Mouse (Mus musculus) MEL (cell line): ENCODE results near the gene Cttnbp2. TPM values are rescaled to one million over a fixed set of nuclear protein-coding genes. Genes with fewer than 3 reads are reported as not detected.
A peak's percentile ranks its signal among the peaks of the same experiment; 100 is the strongest.
"Not testable (repeated sequence)": the region's sequence is repeated elsewhere in the genome, so short reads cannot be mapped to it uniquely, and the experiment has no call there.

Experiments used
- DNase-seq: peaks from one replicate; pipeline ENCODE4 v3.0.0; 2011; ENCODE audit warnings: low read depth, low spot score
- H3K27ac ChIP-seq: 2 replicates; pipeline ENCODE4 v1.5.1; 2012; ENCODE audit warnings: low read depth, mild to moderate bottlenecking, control low read depth, low read length, moderate library complexity; ENCODE audit not compliant: control insufficient read depth
- H3K27me3 ChIP-seq, 2 experiments: fragments of 150-350 bp in 1 of 2; sonication (generic) in 1 of 2; 2 replicates each; pipeline ENCODE4 v1.6.1; 2012; ENCODE audit warnings: low read length in 2 of 2, mild to moderate bottlenecking in 2 of 2, improper control_type of control experiment in 1 of 2, moderate library complexity in 1 of 2; ENCODE audit not compliant: insufficient read depth in 2 of 2, control insufficient read depth in 1 of 2
- H3K36me3 ChIP-seq, 2 experiments: 2 replicates each; pipeline ENCODE4 v1.6.1; 2012 to 2014; ENCODE audit warnings: low read length in 2 of 2, improper control_type of control experiment in 1 of 2, inconsistent platforms in 1 of 2, mild to moderate bottlenecking in 1 of 2; ENCODE audit not compliant: insufficient read depth in 2 of 2, control insufficient read depth in 1 of 2
- H3K4me1 ChIP-seq, 2 experiments: fragments of 150-350 bp in 1 of 2; sonication (generic) in 1 of 2; 2 replicates each; pipeline ENCODE4 v1.6.1; 2012; ENCODE audit warnings: low read length in 2 of 2, improper control_type of control experiment in 1 of 2, mild to moderate bottlenecking in 1 of 2; ENCODE audit not compliant: insufficient read depth in 2 of 2, control insufficient read depth in 1 of 2
- H3K4me3 ChIP-seq, 2 experiments: fragments of 150-350 bp in 1 of 2; sonication (generic) in 1 of 2; 2 replicates each; pipeline ENCODE4 v1.5.1; 2012; ENCODE audit warnings: low read depth in 2 of 2, low read length in 2 of 2, mild to moderate bottlenecking in 2 of 2, moderate library complexity in 2 of 2, control low read depth in 1 of 2, improper control_type of control experiment in 1 of 2; ENCODE audit not compliant: control insufficient read depth in 1 of 2, insufficient read depth in 1 of 2
- H3K79me2 ChIP-seq: 2 replicates; pipeline ENCODE4 v1.6.1; 2012; ENCODE audit warnings: mild to moderate bottlenecking, low read length, moderate library complexity; ENCODE audit not compliant: control insufficient read depth, poor library complexity, insufficient read depth
- H3K9ac ChIP-seq: 2 replicates; pipeline ENCODE4 v1.6.1; 2012; ENCODE audit warnings: low read depth, mild to moderate bottlenecking, control low read depth, low read length, moderate library complexity; ENCODE audit not compliant: control insufficient read depth, poor library complexity, severe bottlenecking
- H3K9me3 ChIP-seq: fragments of 150-350 bp; sonication (generic); replicated peaks from 2 replicates; pipeline ENCODE4 v1.6.1; 2012; ENCODE audit warnings: mild to moderate bottlenecking, low read length, improper control_type of control experiment, moderate library complexity; ENCODE audit not compliant: insufficient read depth
- EP300 ChIP-seq, 2 experiments: IDR thresholded peaks; 2 replicates each; pipeline ENCODE4 v1.6.1; 2011; ENCODE audit warnings: improper control_type of control experiment in 2 of 2, low read length in 2 of 2, low read depth in 1 of 2, mild to moderate bottlenecking in 1 of 2
- ETS1 ChIP-seq: IDR thresholded peaks from 2 replicates; pipeline ENCODE4 v1.6.1; 2012; ENCODE audit warnings: low read depth, mild to moderate bottlenecking, inconsistent platforms, low read length, improper control_type of control experiment, moderate library complexity
- GATA1 ChIP-seq: IDR thresholded peaks from 2 replicates; pipeline ENCODE4 v1.6.1; 2011; ENCODE audit warnings: low read depth, low read length, improper control_type of control experiment
- JUND ChIP-seq: IDR thresholded peaks from 2 replicates; pipeline ENCODE4 v1.6.1; 2011; ENCODE audit warnings: low read depth, mild to moderate bottlenecking, improper control_type of control experiment, low read length
- NELFE ChIP-seq: IDR thresholded peaks from 2 replicates; pipeline ENCODE4 v1.6.1; 2011; ENCODE audit warnings: low read depth, low read length, improper control_type of control experiment
- NRF1 ChIP-seq: IDR thresholded peaks from 2 replicates; pipeline ENCODE4 v1.6.1; 2014; ENCODE audit warnings: low read depth, mild to moderate bottlenecking, inconsistent platforms, low read length, improper control_type of control experiment, moderate library complexity; ENCODE audit not compliant: poor library complexity, insufficient read depth, severe bottlenecking
- POLR2A ChIP-seq, 2 experiments: IDR thresholded peaks; 2 replicates each; pipeline ENCODE4 v1.6.1; 2011 to 2012; ENCODE audit warnings: low read length in 2 of 2, mild to moderate bottlenecking in 2 of 2, control low read depth in 1 of 2, improper control_type of control experiment in 1 of 2, low read depth in 1 of 2, moderate library complexity in 1 of 2; ENCODE audit not compliant: control insufficient read depth in 1 of 2, insufficient read depth in 1 of 2, poor library complexity in 1 of 2
- TCF12 ChIP-seq: IDR thresholded peaks from 2 replicates; pipeline ENCODE4 v1.6.1; 2014; ENCODE audit warnings: low read depth, mild to moderate bottlenecking, inconsistent platforms, low read length, improper control_type of control experiment, moderate library complexity
- UBTF ChIP-seq: IDR thresholded peaks from 2 replicates; pipeline ENCODE4 v1.6.1; 2012; ENCODE audit warnings: low read depth, mild to moderate bottlenecking, inconsistent platforms, low read length, improper control_type of control experiment, moderate library complexity, borderline replicate concordance; ENCODE audit not compliant: insufficient read depth
- ZMIZ1 ChIP-seq: IDR thresholded peaks from 2 replicates; pipeline ENCODE4 v1.6.1; 2012; ENCODE audit warnings: low read depth, mild to moderate bottlenecking, inconsistent platforms, low read length, improper control_type of control experiment, moderate library complexity
- ZNF384 ChIP-seq: IDR thresholded peaks from 2 replicates; pipeline ENCODE4 v1.6.1; 2012; ENCODE audit warnings: low read depth, mild to moderate bottlenecking, inconsistent platforms, low read length, improper control_type of control experiment
- polyA plus RNA-seq, 2 experiments: library from polyadenylated mRNA; stranded (reverse) in 1 of 2; unstranded in 1 of 2; fragments of >175 nt in 1 of 2; fragments of >200 nt in 1 of 2; gene quantifications; 2 replicates each; pipeline versions ENCODE4 v1.2.1 to v1.2.4; 2012; ENCODE audit warnings: low replicate concordance in 2 of 2, low read depth in 1 of 2; ENCODE audit not compliant: insufficient read length in 2 of 2, insufficient read depth in 1 of 2, missing spikeins in 1 of 2
- total RNA-seq: library from RNA; depleted of rRNA; stranded (reverse); fragments of 300-350 nt; gene quantifications from 2 replicates; pipeline ENCODE4 v1.2.3, GENCODE M21; 2012

The Cttnbp2 gene
- total and polyA plus RNA-seq, 3 experiments: 0.77 to 1.2 TPM; not detected in 1

DNA sequence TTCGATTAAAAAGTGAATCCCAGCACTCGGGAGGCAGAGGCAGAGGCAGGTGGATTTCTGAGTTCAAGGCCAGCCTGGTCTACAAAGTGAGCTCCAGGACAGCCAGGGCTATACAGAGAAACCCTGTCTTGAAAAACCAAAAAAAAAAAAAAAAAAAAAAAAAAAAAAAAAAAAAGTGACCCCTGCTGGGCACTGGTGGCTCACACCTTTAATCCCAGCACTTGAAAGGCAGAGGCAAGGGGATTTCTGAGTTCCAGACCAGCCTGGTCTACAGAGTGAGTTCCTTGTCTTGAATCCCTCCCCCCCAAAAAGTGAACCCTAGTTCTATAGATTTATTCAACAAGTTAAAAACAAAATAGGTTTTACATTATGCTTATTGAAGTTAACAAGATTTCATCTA is 136.9 kb downstream of the Cttnbp2 start:
- H3K4me3 ChIP-seq, H3K27ac ChIP-seq, DNase-seq, H3K27me3 ChIP-seq, H3K9ac ChIP-seq, H3K9me3 ChIP-seq, H3K79me2 ChIP-seq: not testable (repeated sequence)
- TF ChIP-seq ZNF384: peak; percentile 76
- H3K36me3 ChIP-seq: peaks cover 0 to 32% of the 10 kb centered on the region in 2 experiments; a peak in 2 of 4 replicates
- H3K4me1 ChIP-seq: peaks cover 20 to 21% of the 10 kb centered on the region in 2 experiments

DNA sequence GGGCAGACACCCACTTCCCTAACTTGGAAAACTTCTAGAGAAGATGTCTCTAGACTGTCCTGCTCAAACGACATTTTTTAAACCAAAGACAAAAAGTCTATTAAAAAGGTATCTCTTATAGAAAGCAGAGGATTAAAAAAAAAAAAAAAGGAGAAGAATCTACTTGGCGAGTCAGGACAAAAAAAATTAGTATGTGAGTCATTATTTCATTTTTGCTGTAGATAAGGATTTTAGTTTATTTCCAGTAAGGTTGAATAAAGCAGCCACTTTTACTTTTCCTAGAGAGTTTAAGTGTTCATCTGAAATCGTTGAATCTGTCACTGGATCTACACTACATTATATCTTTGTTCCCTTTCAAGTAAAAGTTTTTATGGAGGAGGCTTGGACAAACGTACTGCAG is 139.9 kb downstream of the Cttnbp2 start:
- TF ChIP-seq ETS1 (peak; percentile 18), JUND (0 out of 2 replicates have a peak, but pooled peaks have one; percentile 11), NELFE (no peak), EP300 (IDR thresholded peaks at IDR 0.05; ENCODE audit: low read depth in 1 of 2, low read length in 2 of 2) (peak; percentile 24 to 74; a peak in 3 of 4 replicates), POLR2A (IDR thresholded peaks at IDR 0.05; ENCODE audit: control insufficient read depth in 1 of 2, insufficient read depth in 1 of 2, low read depth in 1 of 2, low read length in 2 of 2, poor library complexity in 1 of 2) (no peak), UBTF (no peak), ZMIZ1 (no peak), ZNF384 (peak; percentile 92), TCF12 (peak; percentile 28; the same call in 1 of the 2 replicates), GATA1 (peak; percentile 69)
- Histone ChIP-seq H3K9me3 (no peaks in the 10 kb centered on the region), H3K9ac (no peak overlapping the region), H3K27ac (no peak overlapping the region), H3K4me3 (peak overlapping the region in 1 of 2 experiments; percentile 27; a peak in 2 of 4 replicates), H3K36me3 (peaks cover 0 to 29% of the 10 kb centered on the region in 2 experiments; a peak in 2 of 4 replicates), H3K79me2 (no peaks in the 10 kb centered on the region), H3K4me1 (peaks cover 13 to 20% of the 10 kb centered on the region in 2 experiments), H3K27me3 (no peaks in the 10 kb centered on the region)
- peak; percentile 50 for DNase-seq

DNA sequence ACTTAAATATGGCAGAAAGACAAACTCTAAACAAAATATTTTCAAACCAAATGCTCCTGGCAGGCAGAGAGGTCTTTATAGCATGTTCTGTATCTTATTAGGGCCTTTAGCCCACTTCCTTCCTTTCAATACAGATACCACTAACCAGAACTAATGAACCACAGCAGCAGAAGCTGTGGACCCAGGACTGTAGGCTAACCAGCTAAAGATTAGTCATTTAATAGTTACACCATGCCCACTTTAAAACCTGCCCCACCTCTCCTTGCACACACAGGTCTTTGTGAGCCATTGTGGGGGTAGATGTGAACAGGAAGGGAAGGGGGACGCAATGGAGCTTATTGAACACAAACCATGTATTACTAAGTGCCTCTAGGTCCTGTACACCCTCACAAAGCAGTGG is 141.0 kb downstream of the Cttnbp2 start:
- Histone ChIP-seq H3K9me3 (no peaks in the 10 kb centered on the region), H3K27ac (peak overlapping the region; percentile 32; the same call in 1 of the 2 replicates), H3K4me1 (peaks cover 10 to 14% of the 10 kb centered on the region in 2 experiments), H3K27me3 (no peaks in the 10 kb centered on the region), H3K36me3 (peaks cover 0 to 25% of the 10 kb centered on the region in 2 experiments; a peak in 2 of 4 replicates), H3K9ac (no peak overlapping the region), H3K4me3 (no peak overlapping the region), H3K79me2 (no peaks in the 10 kb centered on the region)
- TF ChIP-seq EP300 (IDR thresholded peaks at IDR 0.05; ENCODE audit: low read depth in 1 of 2, low read length in 2 of 2) (peak in 1 of 2 experiments; percentile 24; a peak in 1 of 4 replicates), NRF1 (no peak)
- DNase-seq: peak; percentile 37
